ENCODE assay signal across 8 mouse cellular contexts in the genomic region with DNA sequence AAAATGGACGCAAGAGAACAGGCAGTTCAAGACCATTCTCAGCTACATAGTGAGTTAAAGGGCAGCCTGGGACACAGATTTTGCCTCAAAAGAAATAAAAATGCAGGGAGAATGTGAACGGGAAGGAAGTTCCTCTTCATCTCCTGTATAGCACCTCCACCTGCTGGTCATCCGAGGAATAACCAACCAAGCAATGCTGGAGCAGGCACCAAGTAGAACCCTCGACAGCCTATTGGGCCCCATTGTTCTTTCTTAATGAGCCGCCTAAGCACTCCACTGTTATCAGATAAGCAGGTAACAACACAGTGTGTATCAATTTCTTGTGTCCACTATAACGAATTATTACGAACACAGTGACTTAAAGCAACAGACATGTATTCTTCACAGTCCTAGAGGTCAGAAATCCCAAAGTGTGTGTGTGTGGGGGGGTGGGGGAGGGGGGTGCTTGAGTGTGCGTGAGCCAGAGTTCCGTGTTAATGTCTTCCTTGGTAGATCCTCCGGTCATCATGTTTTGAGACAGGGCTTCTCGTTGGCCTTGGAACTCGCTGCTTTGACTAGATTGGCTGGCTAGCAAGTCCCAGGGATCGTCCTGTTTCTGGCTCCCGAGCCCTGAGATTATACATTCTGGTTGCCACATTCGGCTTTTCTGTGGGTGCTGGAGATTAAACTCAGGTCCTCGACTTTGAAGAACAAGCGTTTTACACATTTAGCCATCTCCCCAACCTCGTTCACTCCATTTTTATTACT. TPM values are rescaled to one million over a fixed set of nuclear protein-coding genes. Genes with fewer than 3 reads are reported as not detected.
DNase-seq lines count a peak whose midpoint lies in the region; ATAC-seq and TF ChIP-seq lines count a peak whose summit lies in the region.

No protein-coding gene starts in this region.

- H3K27ac ChIP-seq in gastrocnemius, adult 2 months, result no peak overlapping the region
- H3K27ac ChIP-seq in hindbrain, postnatal 0 days, result no peak overlapping the region
- H3K27ac ChIP-seq in left cerebral cortex, adult 2 months, result no peak overlapping the region

- no peaks in the 10 kb centered on the region for H3K36me3 ChIP-seq in hindbrain, postnatal 0 days (ENCODE audit: insufficient read depth, low read length)

- no peak overlapping the region for H3K9ac ChIP-seq in hindbrain, postnatal 0 days (replicated peaks; ENCODE audit: low read length)

- no peaks in the 10 kb centered on the region for H3K4me1 ChIP-seq in hindbrain, postnatal 0 days (ENCODE audit: insufficient read depth, low read length)

- peak overlapping the region; percentile 32 for H3K4me3 ChIP-seq in gastrocnemius, adult 2 months
- peak overlapping the region; percentile 23 for H3K4me3 ChIP-seq in hindbrain, postnatal 0 days (ENCODE audit: low read length)
- H3K4me3 ChIP-seq in left cerebral cortex, adult 2 months, result no peak overlapping the region

- 31% methylated on average over 18 of the region's 18 CpGs for WGBS in hindbrain, postnatal 0 days

- H3K9me3 ChIP-seq in hindbrain, postnatal 0 days (ENCODE audit: low read length), result no peaks in the 10 kb centered on the region

- peak; percentile 88 for ATAC-seq in hindbrain, postnatal 0 days
- ATAC-seq in megakaryocyte, adult 5-6 weeks (ENCODE audit: poor library complexity, severe bottlenecking), result peak; percentile 100

- peak; percentile 73 for TF ChIP-seq CTCF in gastrocnemius, adult 2 months (IDR thresholded peaks at IDR 0.05)
- TF ChIP-seq CTCF in hindbrain, postnatal 0 days (IDR thresholded peaks at IDR 0.05; ENCODE audit: low read depth), result peak; percentile 81
- TF ChIP-seq CTCF in left cerebral cortex, adult 2 months (IDR thresholded peaks at IDR 0.05), result peak; percentile 76

- H3K27me3 ChIP-seq in hindbrain, postnatal 0 days (ENCODE audit: insufficient read depth, low read length), result no peaks in the 10 kb centered on the region

- peak overlapping the region; percentile 49 for H3K4me2 ChIP-seq in hindbrain, postnatal 0 days (ENCODE audit: low read depth, low read length)

- intact Hi-C loops in gastrocnemius, adult 2 months (cut with DNase I), result loop anchor here (1.0 kb wide), 1 partner anchor 145 kb away; no protein-coding TSS in a partner anchor
- intact Hi-C loops in left cerebral cortex, adult 2 months (cut with DNase I), result loop anchor here (1.0 kb wide), 1 partner anchor 144 kb away; the partner anchor contains the start of gene Atp7a

- peak; percentile 63 for DNase-seq in T-cell, adult 2 months (ENCODE audit: low spot score)
- peak; percentile 46 to 70 for DNase-seq in cerebellum, postnatal 4 days (ENCODE audit: low spot score in 2 of 2)
- DNase-seq in gastrocnemius, adult 2 months, result peak; percentile 68
- peak; percentile 83 for DNase-seq in hindbrain, postnatal 0 days (ENCODE audit: low spot score)
- peak; percentile 58 to 71 for DNase-seq in left cerebral cortex, adult 2 months (ENCODE audit: extremely low spot score in 1 of 2, low spot score in 2 of 2)
- DNase-seq in right cerebral cortex, adult 2 months (ENCODE audit: low spot score in 2 of 2), result peak; percentile 74 to 77
- peak; percentile 15 for DNase-seq in urinary bladder, postnatal 10 days (ENCODE audit: low spot score)

RNA-seq across cellular contexts. Expression of gene Pgk1, which starts 15.6 kb away (rescaled TPM):
- total RNA-seq in gastrocnemius, adult 2 months (2021), result 1,000 to 10,000 TPM in 1 of 2 experiments, 100 to 1,000 TPM in 1; 915 to 1,167 TPM
- total RNA-seq in hindbrain, postnatal 0 days (2014; rRNA removed), result 246 and 254 TPM in 2 replicates
- polyA plus RNA-seq in hindbrain, postnatal 0 days (2015; fragmentation: Nextera tagmentation; extraction: Ambion mirVana), result 302 and 312 TPM in 2 replicates
- total RNA-seq in left cerebral cortex, adult 2 months (2021), result 100 to 1,000 TPM; 408 to 481 TPM
- total RNA-seq in megakaryocyte, adult 5-6 weeks (2015), result 313 and 334 TPM in 2 replicates
- 306 and 317 TPM in 2 replicates for total RNA-seq in megakaryocyte, adult 5-6 weeks (2017)

RNA-seq across cellular contexts. Expression of gene Tlr13, which starts 28.3 kb away (rescaled TPM):
- under 1 TPM; 0.11 to 0.15 TPM for total RNA-seq in gastrocnemius, adult 2 months (2021)
- total RNA-seq in hindbrain, postnatal 0 days (2014; rRNA removed), result 0.22 and 0.78 TPM in 2 replicates
- polyA plus RNA-seq in hindbrain, postnatal 0 days (2015; fragmentation: Nextera tagmentation; extraction: Ambion mirVana), result 0.38 and 0.50 TPM in 2 replicates
- total RNA-seq in left cerebral cortex, adult 2 months (2021), result 1 to 10 TPM; 1.2 TPM
- total RNA-seq in megakaryocyte, adult 5-6 weeks (2015), result 116 and 127 TPM in 2 replicates
- 131 and 150 TPM in 2 replicates for total RNA-seq in megakaryocyte, adult 5-6 weeks (2017)

RNA-seq across cellular contexts. Expression of gene Taf9b, which starts 49.7 kb away (rescaled TPM):
- 1 to 10 TPM; 8.2 to 8.4 TPM for total RNA-seq in gastrocnemius, adult 2 months (2021)
- 16.3 and 20.9 TPM in 2 replicates for total RNA-seq in hindbrain, postnatal 0 days (2014; rRNA removed)
- 24.1 and 24.4 TPM in 2 replicates for polyA plus RNA-seq in hindbrain, postnatal 0 days (2015; fragmentation: Nextera tagmentation; extraction: Ambion mirVana)
- total RNA-seq in left cerebral cortex, adult 2 months (2021), result 10 to 100 TPM; 21.5 to 22.4 TPM
- 5.2 and 7.2 TPM in 2 replicates for total RNA-seq in megakaryocyte, adult 5-6 weeks (2015)
- total RNA-seq in megakaryocyte, adult 5-6 weeks (2017), result 4.6 and 5.2 TPM in 2 replicates

Comparison
In these comparisons a context has a peak if more than half of its experiments do, and no peak if none do; other contexts are left out.
1. DNase-seq: peak in every context shown above with its lines; median percentile 83 in hindbrain, postnatal 0 days; 76 in right cerebral cortex, adult 2 months; 68 in gastrocnemius, adult 2 months; 64 in left cerebral cortex, adult 2 months; 63 in T-cell, adult 2 months; 58 in cerebellum, postnatal 4 days; 15 in urinary bladder, postnatal 10 days.
2. RNA of gene Tlr13, which starts 28.3 kb away (total RNA-seq): 116 to 150 TPM in megakaryocyte, adult 5-6 weeks; 1.2 TPM in left cerebral cortex, adult 2 months, 0.22 to 0.78 TPM in hindbrain, postnatal 0 days and 0.11 to 0.15 TPM in gastrocnemius, adult 2 months; every median in the first group is over 10 times any median in the second.
3. Peak in every context shown above with its lines, with median percentiles within 50 percentile points of each other: CTCF ChIP-seq.